Mouse (Mus musculus): ENCODE results near the gene Fgf9. TPM values are rescaled to one million over a fixed set of nuclear protein-coding genes. Genes with fewer than 3 reads are reported as not detected.

Fgf9 gene
- polyA plus RNA-seq, 1 experiment = 41.3 TPM

GRCm38 (mm10) chr14:58114146-58114545 lies 43.8 kb downstream of the Fgf9 start:
- H3K4me3 ChIP-seq (replicated peaks; ENCODE audit: insufficient read depth, low read depth, low read length) = no peak overlapping the region
- no peak for TF ChIP-seq POLR2A (IDR thresholded peaks at IDR 0.05; ENCODE audit: borderline replicate concordance, insufficient read depth, low read length)
- no peak for TF ChIP-seq CTCF (IDR thresholded peaks at IDR 0.05; ENCODE audit: borderline replicate concordance, insufficient read depth, low read depth, low read length)
- H3K4me1 ChIP-seq (ENCODE audit: control insufficient read depth, insufficient read depth, low read length) = peaks cover 17% of the 10 kb centered on the region
- H3K27me3 ChIP-seq (ENCODE audit: control insufficient read depth, insufficient read depth, low read length) = no peaks in the 10 kb centered on the region
- DNase-seq = peak; percentile 48 to 68
- 79% methylated on average over 2 of the region's 2 CpGs for WGBS
- peak overlapping the region; percentile 25; the same call in 1 of the 2 replicates for H3K27ac ChIP-seq (ENCODE audit: insufficient read depth, low read length)

- TF ChIP-seq CTCF (IDR thresholded peaks at IDR 0.05; ENCODE audit: borderline replicate concordance, insufficient read depth, low read depth, low read length) (no peak), POLR2A (IDR thresholded peaks at IDR 0.05; ENCODE audit: borderline replicate concordance, insufficient read depth, low read length) (no peak)
- H3K27ac ChIP-seq (ENCODE audit: insufficient read depth, low read length) = no peak overlapping the region
- no peak overlapping the region for H3K4me3 ChIP-seq (replicated peaks; ENCODE audit: insufficient read depth, low read depth, low read length)
- no peak for DNase-seq
- no peaks in the 10 kb centered on the region for H3K4me1 ChIP-seq (ENCODE audit: control insufficient read depth, insufficient read depth, low read length)
- no peaks in the 10 kb centered on the region for H3K27me3 ChIP-seq (ENCODE audit: control insufficient read depth, insufficient read depth, low read length)
These were observed 54.3 kb downstream of the Fgf9 start for GRCm38 (mm10) chr14:58124625-58125024.

- TF ChIP-seq CTCF (IDR thresholded peaks at IDR 0.05; ENCODE audit: borderline replicate concordance, insufficient read depth, low read depth, low read length) (no peak), POLR2A (IDR thresholded peaks at IDR 0.05; ENCODE audit: borderline replicate concordance, insufficient read depth, low read length) (no peak)
- 92% methylated on average over 10 of the region's 10 CpGs for WGBS
- no peak for DNase-seq
- H3K4me1 ChIP-seq (ENCODE audit: control insufficient read depth, insufficient read depth, low read length) = no peaks in the 10 kb centered on the region
- no peaks in the 10 kb centered on the region for H3K27me3 ChIP-seq (ENCODE audit: control insufficient read depth, insufficient read depth, low read length)
- no peak overlapping the region for H3K4me3 ChIP-seq (replicated peaks; ENCODE audit: insufficient read depth, low read depth, low read length)
- no peak overlapping the region for H3K27ac ChIP-seq (ENCODE audit: insufficient read depth, low read length)
These were observed 56.2 kb downstream of the Fgf9 start for GRCm38 (mm10) chr14:58126508-58126907.

GRCm38 (mm10) chr14:58139506-58140055 lies 69.2 kb downstream of the Fgf9 start:
- H3K4me1 ChIP-seq (ENCODE audit: control insufficient read depth, insufficient read depth, low read length) = no peaks in the 10 kb centered on the region
- no peak for DNase-seq
- no peak overlapping the region for H3K4me3 ChIP-seq (replicated peaks; ENCODE audit: insufficient read depth, low read depth, low read length)
- WGBS = 89% methylated on average over 1 of the region's 1 CpGs
- H3K27me3 ChIP-seq (ENCODE audit: control insufficient read depth, insufficient read depth, low read length) = no peaks in the 10 kb centered on the region
- TF ChIP-seq POLR2A (IDR thresholded peaks at IDR 0.05; ENCODE audit: borderline replicate concordance, insufficient read depth, low read length) (no peak), CTCF (IDR thresholded peaks at IDR 0.05; ENCODE audit: borderline replicate concordance, insufficient read depth, low read depth, low read length) (no peak)
- H3K27ac ChIP-seq (ENCODE audit: insufficient read depth, low read length) = no peak overlapping the region

- DNase-seq = peak; percentile 25 to 34
- WGBS = 36% methylated on average over 23 of the region's 23 CpGs
- Histone ChIP-seq H3K4me1 (ENCODE audit: control insufficient read depth, insufficient read depth, low read length) (peaks cover 4% of the 10 kb centered on the region; the same call in 1 of the 2 replicates), H3K4me3 (replicated peaks; ENCODE audit: insufficient read depth, low read depth, low read length) (peak overlapping the region; percentile 39), H3K27me3 (ENCODE audit: control insufficient read depth, insufficient read depth, low read length) (no peaks in the 10 kb centered on the region), H3K27ac (ENCODE audit: insufficient read depth, low read length) (no peak overlapping the region)
- TF ChIP-seq CTCF (IDR thresholded peaks at IDR 0.05; ENCODE audit: borderline replicate concordance, insufficient read depth, low read depth, low read length) (no peak), POLR2A (IDR thresholded peaks at IDR 0.05; ENCODE audit: borderline replicate concordance, insufficient read depth, low read length) (no peak)
These were observed 79.5 kb downstream of the Fgf9 start for GRCm38 (mm10) chr14:58149637-58150470.

- TF ChIP-seq POLR2A (IDR thresholded peaks at IDR 0.05; ENCODE audit: borderline replicate concordance, insufficient read depth, low read length) (no peak), CTCF (IDR thresholded peaks at IDR 0.05; ENCODE audit: borderline replicate concordance, insufficient read depth, low read depth, low read length) (no peak)
- peak in 1 of 2 experiments; percentile 12 for DNase-seq
- Histone ChIP-seq H3K4me3 (replicated peaks; ENCODE audit: insufficient read depth, low read depth, low read length) (peak overlapping the region; percentile 17), H3K27me3 (ENCODE audit: control insufficient read depth, insufficient read depth, low read length) (no peaks in the 10 kb centered on the region), H3K27ac (ENCODE audit: insufficient read depth, low read length) (no peak overlapping the region), H3K4me1 (ENCODE audit: control insufficient read depth, insufficient read depth, low read length) (peaks cover 4% of the 10 kb centered on the region; the same call in 1 of the 2 replicates)
- 36% methylated on average over 13 of the region's 13 CpGs for WGBS
These were observed 80.1 kb downstream of the Fgf9 start for GRCm38 (mm10) chr14:58150471-58150855.

- no peak for DNase-seq
- H3K27ac ChIP-seq (ENCODE audit: insufficient read depth, low read length) = no peak overlapping the region
These were observed 81.8 kb downstream of the Fgf9 start for GRCm38 (mm10) chr14:58152110-58152509.

More at GRCm38 (mm10) chr14:58152110-58152509, 81.8 kb downstream of the Fgf9 start:
- WGBS = 42% methylated on average over 1 of the region's 1 CpGs
- TF ChIP-seq CTCF (IDR thresholded peaks at IDR 0.05; ENCODE audit: borderline replicate concordance, insufficient read depth, low read depth, low read length) (no peak), POLR2A (IDR thresholded peaks at IDR 0.05; ENCODE audit: borderline replicate concordance, insufficient read depth, low read length) (no peak)
- Histone ChIP-seq H3K4me1 (ENCODE audit: control insufficient read depth, insufficient read depth, low read length) (peaks cover 4% of the 10 kb centered on the region; the same call in 1 of the 2 replicates), H3K27me3 (ENCODE audit: control insufficient read depth, insufficient read depth, low read length) (no peaks in the 10 kb centered on the region), H3K4me3 (replicated peaks; ENCODE audit: insufficient read depth, low read depth, low read length) (no peak overlapping the region)

Data from cerebellum, adult 2 months (tissue).